Mouse (Mus musculus): Measurements from ENCODE around the gene Atg4a.

Gene Atg4a

GRCm38 (mm10) chrX:141157626-141158025 lies 200.9 kb downstream of the Atg4a start:
- in situ Hi-C loops (cut with MboI; ENCODE audit: unreplicated experiment in 2 of 2), result no loop called here

DNA sequence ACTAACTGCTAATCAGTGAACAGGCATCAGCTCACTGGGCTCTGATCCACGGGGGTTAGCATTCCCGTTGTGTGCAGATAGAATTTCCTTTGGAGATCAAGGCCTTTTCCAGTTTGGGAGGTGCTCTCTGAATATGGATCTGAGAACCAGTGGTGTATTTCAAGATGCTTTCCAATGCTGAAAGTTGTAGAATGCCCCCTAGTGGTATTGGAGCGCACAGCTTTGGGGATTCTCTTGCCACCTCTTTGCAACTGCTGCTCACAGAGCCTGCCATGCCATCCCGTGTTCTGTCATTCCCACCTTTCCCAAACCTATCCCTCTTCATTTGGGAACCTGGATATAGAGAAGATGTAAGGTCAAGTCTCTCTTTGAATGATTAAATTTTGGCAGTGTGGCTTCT lies 201.5 kb downstream of the Atg4a start:
- in situ Hi-C loops (cut with MboI; ENCODE audit: unreplicated experiment in 2 of 2), result no loop called here

DNA sequence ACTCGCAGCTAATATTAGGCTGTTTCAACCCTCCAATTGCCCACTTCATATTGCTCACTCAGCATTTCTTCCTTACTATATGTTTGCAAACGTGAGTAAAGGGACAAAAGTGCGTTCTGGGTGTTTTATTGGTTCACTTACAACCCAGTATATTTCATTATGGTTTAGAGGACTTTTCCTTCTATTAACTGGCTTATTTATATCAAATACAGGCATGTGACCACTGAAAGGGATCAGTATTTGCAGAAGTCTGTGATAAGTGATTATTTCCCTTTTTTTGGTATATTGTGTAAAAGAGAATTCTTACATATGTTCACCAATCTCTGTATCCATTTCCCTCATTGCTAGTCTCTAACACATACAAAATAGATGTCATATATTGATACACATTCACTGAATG lies 203.7 kb downstream of the Atg4a start:
- in situ Hi-C loops (cut with MboI; ENCODE audit: unreplicated experiment in 2 of 2), result no loop called here

GRCm38 (mm10) chrX:141165067-141165466 lies 208.4 kb downstream of the Atg4a start:
- in situ Hi-C loops (cut with MboI; ENCODE audit: unreplicated experiment in 2 of 2), result no loop called here

GRCm38 (mm10) chrX:141175353-141175752 lies 218.6 kb downstream of the Atg4a start:
- in situ Hi-C loops (cut with MboI; ENCODE audit: unreplicated experiment in 2 of 2), result no loop called here

- in situ Hi-C loops (cut with MboI; ENCODE audit: unreplicated experiment in 2 of 2), result no loop called here
These were observed 238.3 kb downstream of the Atg4a start for GRCm38 (mm10) chrX:141195036-141195435.

DNA sequence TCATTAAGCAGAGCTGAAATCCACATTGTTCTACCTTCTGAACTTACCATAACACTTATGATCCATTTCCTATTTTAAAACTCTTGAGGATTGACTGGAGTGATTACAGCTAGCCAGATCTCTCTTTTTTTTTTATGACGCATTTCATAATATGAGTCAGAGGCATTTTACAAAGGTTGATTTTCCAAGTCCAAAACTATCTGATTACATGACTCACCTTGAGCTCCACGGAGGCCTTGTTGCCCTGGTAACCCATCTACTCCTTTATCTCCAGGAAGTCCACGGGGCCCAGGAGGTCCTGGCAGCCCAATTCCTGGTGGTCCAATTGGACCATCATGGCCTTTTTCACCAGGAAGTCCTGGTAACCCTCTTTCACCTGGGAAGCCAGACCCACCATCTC lies 242.3 kb downstream of the Atg4a start:
- in situ Hi-C loops (cut with MboI; ENCODE audit: unreplicated experiment in 2 of 2), result no loop called here

DNA sequence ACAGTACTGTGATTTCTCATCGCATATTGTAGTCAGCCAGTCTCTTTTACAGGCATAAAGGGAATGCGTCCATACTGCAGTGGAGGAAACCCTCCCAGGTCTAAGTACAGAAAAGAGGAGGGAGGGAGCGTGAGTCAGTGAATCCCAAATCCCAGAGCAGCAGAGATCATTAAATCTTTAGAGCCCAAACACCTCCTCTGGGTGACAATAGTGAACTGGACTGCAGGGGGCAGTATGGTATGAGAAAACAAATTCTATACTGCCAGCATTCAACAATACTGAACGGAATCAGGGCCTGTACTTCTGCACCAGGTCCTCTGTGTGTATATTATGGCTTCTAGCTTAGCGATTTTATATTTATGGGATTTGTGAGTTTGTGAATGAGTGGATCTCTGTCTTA lies 256.1 kb downstream of the Atg4a start:
- in situ Hi-C loops (cut with MboI; ENCODE audit: unreplicated experiment in 2 of 2), result no loop called here

All from v-Abl transformed pro-B cells (cell line).